Mouse (Mus musculus) adrenal gland, postnatal 4 days (tissue): Measurements from ENCODE around the gene Ppp1r12b. TPM values are rescaled to one million over a fixed set of nuclear protein-coding genes. Genes with fewer than 3 reads are reported as not detected.

Source experiments
- DNase-seq, 2 experiments: peaks; one replicate each; pipeline ENCODE4 v3.0.0; 2021 to 2022; ENCODE audit warnings: low spot score in 2 of 2, mixed read lengths in 2 of 2
- total RNA-seq, 2 experiments: library from RNA; stranded (reverse); gene quantifications; 2 replicates each; pipeline ENCODE4 v1.2.3; 2021

Ppp1r12b gene
- total RNA-seq, 2 experiments from 2014 or later: 19.7 to 22.1 TPM

DNA sequence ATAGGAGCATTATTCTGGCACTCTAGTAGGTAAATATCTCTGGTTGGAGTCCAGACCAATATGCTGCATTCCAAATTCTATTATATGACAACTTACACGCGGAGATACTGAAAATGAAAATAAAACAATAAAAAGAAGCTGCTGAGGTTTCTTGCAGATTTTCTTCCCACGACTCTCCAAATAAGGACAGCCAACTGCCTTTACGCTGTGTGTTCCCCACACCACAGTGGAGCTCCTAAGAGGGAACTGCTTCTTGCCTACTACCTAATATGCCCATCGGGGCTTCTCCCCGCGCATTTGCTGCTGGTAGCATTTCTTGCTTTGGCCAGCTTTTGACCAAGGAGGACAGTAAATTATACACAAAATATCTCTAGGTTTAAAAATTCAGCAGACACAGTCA is 154.0 kb downstream of the Ppp1r12b start:
- DNase-seq: no peak

DNA sequence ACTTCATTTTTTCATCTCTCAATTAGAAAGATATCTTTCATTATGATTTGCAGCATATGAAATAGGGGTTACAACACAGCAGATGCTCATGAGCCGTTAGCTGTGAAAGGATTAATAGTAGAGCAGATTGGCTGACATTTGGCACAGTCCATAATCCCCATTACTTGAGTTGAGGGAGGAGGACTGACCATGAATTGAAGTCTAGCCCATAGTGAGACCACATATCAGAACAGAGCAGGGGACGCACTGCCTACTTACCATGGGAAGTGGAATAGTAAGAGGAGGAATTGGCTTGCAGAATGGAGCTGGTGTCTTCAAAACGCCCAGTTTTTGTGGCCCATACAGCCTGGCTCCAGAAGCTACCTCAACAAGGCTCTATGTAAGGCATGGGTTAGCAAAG is 159.2 kb downstream of the Ppp1r12b start:
- no peak for DNase-seq

DNA sequence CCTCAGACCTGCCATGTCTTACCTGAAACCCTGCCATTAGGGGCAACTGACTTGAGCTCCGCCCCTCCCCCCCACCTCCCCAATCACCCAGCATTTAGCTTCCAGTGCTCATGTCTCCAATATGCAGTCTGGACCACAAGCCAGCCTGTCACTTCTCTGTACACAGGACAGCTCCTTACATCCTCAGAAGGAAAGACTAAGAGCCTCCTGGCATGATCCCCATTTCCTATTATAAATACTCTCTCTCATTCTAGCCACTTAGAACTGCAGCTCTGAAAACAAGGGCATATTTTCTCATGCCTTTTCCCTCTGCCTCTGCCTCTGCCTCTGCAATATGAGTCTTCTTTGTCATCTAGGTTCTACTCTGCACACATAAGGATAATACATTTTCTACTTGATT is 159.7 kb downstream of the Ppp1r12b start:
- DNase-seq: no peak

DNA sequence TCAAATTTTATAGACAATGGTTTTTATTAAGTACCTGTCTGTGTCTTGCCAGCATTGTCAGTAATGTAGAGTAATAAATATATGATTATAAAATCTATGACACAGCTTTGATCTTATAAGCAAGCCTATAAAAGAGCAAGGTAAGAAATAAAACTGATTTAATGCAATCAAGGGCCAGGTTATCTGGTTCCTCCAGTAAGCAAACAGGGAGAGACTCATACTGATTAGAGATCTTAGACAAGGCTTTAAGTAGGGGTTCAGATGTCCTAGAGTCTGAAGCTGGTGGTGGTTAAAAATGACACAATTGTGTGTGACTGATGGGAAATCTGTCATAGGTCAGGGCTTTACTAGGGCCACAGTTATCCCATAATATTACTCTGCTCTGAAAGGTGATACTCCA is 164.3 kb downstream of the Ppp1r12b start:
- DNase-seq: no peak

DNA sequence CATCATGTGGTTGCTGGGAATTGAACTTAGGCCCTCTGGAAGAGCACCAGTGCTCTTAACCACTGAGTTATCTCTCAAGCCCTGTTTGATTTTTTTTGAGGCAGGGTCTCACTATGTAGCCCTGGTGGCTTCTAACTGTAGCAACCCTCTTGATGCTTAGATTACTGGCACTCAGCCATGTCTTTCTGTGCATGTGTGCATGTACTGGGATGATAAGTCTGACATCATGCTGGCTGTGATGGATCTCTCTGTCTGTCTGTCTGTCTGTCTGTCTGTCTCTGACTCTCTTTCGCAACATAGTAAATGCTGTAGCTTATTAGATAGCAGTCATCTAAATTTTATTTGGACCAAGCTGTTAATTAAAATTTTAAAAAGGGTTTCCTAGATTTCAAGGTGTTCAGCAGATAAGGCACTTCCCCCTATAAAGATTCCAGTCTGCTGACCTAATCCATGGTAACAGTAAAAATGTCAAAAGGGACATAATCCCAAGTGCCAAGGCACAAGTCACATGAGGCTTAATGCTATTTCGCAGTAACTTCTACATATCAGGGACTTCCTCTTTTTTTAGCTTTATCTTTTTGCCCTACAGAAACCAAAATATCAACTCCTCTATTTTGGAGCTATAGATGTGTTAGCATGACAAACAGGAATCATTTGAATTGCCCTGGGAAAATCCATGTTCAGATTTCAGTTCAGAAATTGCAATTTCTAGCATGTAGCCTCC is 164.9 kb downstream of the Ppp1r12b start:
- DNase-seq: no peak

DNA sequence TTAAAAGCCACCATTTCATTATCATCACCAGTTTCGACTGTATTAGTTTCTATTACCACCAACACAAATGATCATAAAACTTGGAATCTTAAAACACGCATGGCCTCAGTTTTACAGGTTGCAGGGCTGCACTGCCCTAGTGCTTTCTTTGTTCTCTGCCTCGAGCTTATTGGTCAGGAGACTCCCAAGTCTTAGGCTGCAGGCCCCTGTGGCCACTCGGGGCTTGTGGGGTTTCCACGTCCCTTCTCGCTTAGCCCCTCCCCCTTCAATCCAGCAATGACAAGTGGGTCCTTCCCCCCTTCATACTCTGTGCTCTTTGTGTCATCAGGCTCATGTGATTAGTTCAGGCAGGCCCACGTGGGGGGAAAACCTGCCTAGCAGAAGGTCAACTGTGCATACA is 167.6 kb downstream of the Ppp1r12b start:
- DNase-seq: no peak

DNA sequence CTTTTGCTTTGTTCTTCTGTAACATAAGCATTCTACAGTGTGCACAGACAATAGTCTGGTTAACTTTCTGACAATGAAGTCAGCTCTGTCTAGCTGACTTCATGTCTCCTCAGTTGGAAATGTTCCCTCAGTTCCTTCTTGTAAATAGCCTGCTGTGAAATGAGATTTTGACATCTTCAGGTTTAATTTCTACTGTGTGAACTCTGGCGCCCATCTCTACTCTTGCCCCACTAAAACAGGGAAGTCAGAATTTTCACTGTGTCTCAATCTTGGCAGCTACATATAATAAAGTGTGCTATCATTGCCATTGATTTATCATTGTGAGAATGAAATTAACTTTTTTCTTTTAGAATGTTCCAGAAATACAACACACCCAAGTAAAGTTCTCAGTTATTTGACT is 170.8 kb downstream of the Ppp1r12b start:
- no peak for DNase-seq

DNA sequence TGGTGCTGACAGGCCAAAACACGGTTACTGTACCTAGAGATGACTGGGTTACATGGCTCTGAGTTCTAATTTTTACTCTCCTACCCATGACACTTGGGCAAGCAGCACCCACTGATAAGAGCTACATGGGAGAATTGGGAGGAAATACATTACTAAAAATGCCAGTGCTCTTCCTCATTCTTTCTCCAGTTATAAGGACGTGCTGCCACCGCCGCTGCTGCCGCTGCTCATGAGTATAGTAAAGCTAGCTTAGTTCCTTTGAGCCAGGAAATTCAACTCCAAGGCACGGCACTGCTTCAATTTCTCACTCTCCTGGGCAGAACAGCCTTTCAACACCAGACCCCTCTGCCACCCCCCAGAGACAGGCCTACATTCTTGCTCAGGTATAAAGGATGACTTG is 171.3 kb downstream of the Ppp1r12b start:
- DNase-seq: no peak

DNA sequence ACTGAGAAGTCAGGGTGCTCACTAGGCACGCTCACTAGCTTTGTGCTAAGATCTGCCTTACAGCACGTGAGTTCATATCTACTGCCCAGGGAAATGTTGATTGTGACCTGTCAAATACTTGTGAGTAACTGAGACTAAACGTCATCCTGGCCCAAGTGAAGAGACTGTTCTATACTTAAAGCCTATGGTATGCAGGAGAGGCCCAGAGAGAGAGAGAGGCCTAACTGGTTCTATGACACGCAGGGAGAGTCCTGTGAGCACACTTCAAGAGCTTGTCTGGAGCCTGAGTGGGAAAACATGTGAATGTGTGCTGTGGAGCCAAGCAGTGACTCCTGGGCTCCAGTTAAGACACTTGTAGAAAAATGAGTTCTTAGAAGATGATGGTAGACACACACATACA is 171.8 kb downstream of the Ppp1r12b start:
- DNase-seq: no peak

DNA sequence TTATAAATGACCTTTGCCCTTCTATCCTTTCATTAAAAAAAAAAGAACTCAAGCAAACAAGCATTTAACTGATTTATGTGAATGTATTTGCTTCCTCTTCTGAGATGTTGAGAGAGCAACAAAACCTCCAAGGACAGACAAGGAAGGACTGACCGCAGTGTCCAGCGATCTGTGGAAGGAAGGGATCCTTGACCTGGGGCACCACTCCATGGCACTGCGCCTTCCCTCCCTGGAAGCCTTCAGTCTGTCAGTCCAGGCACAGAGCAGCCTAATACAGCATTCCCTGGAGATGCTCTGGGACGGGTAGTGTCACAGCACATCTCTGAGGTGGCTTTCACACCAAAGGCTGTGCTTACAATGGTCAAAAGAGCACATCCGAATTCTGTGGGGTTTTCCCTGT is 172.9 kb downstream of the Ppp1r12b start:
- DNase-seq: no peak

DNA sequence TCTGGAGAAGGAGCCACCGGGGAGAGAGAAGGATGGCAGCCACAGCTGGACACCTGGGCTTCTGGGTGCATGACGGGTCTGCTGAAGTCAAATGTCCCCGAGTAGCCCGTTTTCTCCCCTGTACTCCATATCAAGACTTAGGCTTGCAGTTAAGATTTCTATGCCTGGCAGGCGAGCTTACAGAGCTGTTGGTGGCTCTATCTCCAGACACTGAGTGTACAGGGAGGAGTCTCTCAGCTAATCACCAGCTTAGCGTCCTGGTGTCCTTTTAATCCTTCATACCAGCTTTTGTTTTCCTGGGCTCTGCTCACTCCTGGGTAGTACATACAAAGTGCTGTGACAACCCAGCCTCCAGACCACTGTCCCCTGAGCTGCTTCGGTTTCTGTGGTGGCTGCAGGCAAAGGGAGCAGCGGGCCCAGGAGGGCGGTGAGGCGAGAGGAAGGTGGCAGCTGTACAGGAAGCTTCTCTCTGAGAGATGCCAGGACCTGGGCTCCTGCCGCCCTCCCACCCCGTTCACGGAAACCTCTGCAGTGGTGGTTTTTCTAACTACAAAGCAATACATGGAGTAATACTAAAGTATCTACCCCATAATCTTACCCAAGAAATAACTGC is 177.7 kb downstream of the Ppp1r12b start:
- no peak for DNase-seq

DNA sequence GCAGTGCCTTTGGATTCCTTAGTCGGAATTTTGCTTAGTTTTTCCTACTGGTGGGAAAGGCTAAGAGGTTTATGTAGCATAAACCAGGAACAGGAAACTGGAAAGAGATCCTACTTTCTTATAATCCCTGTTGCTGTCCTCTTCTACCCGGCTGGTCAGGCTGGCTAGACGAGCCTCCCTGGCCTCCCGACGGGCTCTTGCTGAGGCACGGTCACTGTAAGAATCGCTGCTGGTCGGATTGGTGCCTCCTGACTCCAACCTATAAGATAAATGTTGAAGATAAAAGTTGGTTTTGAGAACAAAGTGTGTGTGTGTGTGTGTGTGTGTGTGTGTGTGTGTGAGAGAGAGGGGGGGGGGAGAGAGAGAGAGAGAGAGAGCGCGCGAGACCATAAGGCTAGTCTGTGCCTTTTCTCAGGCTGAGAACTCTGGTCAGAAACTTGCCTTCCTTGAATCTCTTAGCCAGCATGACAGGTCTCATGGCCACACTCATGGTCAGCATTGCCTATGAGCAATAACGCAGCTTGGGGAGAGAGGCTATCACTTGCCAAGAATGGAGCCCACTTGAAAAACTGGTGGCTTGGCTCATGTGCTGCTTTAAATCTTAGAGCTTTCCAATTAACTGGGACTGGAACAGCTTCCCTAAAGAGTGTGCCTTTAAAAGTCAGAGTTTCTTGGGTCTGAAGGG is 178.4 kb downstream of the Ppp1r12b start:
- no peak for DNase-seq

DNA sequence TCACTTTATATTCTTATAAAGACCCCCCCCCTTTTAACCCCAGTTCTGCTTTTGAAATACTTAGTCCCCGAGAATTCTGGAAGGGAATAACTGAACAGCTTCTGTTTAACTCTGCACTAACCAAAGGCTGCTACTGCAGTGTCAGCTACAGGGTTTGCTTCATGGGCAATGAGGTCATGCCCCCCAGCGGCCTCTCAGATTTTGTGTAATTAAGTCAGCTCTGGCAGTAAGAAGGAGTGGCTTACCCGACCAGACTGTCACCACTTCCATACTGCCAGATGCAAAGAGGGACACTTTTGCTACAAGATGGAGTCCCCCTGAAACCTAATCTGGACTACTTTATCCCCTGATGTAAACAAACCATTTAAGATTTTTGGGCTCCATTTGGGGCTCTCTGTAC is 180.1 kb downstream of the Ppp1r12b start:
- no peak for DNase-seq

DNA sequence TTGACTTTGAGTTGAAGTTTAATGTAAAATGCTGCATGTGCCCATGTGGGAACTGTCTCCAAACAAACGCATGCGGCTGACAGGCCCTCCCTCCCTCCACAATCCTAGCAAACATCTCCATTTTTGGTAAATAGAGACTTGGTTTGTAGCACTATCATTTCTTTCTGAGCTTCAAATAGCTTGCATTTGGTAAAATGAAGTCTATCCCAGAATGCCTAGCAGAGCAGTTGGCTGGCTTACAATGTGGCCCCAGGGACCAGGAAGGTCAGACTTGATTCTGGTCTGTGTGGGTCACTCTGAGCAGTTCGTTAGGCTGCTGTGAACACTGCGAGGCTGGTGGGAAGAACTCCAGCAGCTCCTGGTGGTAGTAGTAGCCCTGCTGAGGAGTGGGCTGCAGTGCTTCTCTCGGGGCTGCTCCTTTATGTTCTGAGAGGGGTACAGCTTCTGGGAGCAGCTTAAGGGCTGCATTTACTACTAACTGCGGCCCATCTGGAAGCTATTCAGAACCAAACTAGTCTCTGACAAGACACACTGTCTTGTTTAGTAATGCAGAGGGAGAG is 180.9 kb downstream of the Ppp1r12b start:
- DNase-seq: no peak

DNA sequence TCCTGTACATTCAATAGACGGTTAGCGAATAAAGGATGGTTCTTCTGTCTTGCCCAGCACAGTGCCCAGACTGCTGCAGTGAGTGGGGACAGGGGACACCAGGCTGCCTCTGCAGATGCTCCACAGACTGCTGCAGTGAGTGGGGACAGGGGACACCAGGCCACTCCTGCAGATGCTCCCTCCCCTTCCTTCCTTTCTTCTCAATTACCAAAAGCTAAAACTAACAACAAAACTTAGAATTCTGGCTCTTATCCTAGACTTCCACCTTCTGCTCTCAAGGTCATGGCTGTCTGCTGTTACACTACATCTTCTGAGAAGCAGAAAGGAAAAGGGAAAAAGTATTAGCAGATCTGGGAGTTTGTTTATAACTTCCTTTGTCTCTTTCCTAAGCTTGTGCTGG is 181.5 kb downstream of the Ppp1r12b start:
- no peak for DNase-seq

DNA sequence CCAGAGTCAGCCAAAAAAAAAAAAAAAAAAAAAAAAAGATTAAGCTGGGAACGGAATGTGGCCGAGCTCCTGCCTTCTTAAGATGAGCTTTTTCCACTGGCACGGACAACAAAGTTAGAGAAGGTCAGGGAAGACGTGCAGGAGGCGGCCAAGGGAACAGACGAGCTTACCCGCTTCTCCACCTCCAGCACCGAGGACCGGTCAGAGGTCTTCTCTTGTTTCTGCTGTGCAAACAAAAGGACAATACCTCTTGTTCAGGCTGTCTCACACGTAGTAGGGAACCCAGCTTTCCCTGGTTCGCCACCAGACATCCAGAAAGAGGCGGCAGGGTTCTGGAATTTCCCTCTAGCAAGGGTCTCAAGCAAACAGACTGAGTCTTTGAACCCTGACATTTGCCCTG is 182.5 kb downstream of the Ppp1r12b start:
- DNase-seq: no peak

DNA sequence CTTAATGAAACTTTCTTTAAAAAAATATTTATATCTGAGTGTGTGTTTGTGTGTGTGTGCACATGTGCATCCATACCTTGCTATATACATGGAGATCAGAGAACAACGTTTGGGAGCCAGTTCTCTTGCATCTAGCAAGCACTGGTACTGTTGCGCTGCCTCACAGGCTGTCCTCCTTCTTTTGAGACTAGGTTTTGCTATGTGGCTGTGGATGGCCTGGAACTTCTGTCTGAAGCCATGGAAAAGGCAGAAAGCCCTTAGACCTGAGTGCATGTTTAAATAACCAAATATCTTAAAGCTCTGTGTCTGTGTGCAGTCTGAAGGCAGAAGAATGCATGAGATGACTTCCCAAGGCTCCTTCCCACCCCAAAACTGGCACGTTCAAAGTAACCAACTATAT is 182.9 kb downstream of the Ppp1r12b start:
- DNase-seq: no peak

DNA sequence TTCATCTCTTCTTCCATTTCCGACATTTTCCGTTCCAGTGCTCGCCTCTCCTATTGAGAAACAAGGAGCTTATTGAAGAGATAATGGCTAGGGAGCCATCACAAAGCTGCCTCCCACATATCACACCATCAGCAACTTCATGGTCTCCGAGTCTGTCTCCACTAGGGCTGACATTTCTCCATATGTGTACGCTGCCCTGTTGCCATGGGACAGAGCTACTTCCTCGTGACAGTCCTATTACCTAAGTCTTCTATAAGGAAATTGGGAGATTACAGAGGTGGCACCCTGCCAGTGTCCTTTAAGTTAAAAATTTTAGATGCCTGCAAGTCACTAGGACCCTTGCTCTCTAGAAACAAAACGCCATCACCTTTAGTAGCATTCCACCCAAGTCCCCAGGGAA is 183.7 kb downstream of the Ppp1r12b start:
- DNase-seq: no peak

DNA sequence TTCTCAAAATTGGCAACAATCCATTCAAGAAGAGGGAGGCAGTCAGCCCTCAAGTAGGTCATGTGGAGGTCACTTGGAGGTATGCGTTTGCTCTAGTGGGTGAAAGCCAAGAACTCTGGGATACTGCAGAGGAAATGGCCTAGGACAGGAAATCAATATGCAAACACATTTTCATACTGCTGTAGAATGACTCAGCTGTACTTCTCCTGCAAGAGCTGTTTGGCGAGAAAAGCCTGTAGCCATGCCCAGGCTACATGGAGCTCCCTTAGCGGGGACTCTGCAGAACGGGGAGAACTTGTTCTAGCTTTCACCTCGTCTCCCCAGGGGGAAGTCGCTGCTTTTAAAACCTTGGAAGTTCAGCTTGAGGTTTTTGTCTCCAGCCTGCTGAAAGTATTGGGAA is 184.4 kb downstream of the Ppp1r12b start:
- DNase-seq: no peak

DNA sequence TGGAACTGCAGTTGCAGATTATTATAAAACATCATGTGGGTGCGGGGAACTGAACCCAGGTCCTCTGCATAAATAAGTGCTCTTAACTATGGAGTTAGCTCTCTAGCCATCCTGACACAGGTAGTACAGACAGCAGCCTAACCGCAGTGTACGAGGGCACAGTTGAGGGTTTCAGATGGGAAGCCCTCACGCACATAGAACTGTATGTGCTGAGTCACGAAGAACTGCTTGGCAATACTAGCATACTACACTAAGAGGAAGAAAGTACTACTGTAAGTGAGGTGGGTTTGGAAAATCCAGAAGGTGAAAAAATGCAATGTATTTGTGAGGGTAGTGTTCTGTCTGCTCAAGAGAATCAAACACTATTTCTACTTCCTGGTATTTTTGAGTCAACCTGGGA is 185.4 kb downstream of the Ppp1r12b start:
- DNase-seq: no peak

DNA sequence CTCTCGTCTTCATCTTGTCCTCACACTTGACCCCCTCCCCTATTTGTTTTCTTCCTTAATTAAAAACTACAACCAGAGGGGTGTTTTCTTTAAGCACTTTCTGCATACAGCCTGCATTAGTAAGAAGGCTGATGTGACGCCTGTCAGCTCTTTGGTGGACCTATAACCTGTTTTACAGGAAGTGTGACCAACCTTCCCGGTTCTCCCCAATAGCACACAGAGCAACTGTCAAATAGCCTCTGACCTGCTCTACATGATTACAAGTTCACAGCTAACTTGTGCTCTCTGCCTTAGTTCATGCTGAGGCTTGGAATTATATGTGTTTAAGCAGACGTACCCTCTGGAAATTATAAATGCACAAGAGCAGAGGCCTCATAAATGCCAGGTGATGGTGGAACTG is 189.3 kb downstream of the Ppp1r12b start:
- DNase-seq: no peak

DNA sequence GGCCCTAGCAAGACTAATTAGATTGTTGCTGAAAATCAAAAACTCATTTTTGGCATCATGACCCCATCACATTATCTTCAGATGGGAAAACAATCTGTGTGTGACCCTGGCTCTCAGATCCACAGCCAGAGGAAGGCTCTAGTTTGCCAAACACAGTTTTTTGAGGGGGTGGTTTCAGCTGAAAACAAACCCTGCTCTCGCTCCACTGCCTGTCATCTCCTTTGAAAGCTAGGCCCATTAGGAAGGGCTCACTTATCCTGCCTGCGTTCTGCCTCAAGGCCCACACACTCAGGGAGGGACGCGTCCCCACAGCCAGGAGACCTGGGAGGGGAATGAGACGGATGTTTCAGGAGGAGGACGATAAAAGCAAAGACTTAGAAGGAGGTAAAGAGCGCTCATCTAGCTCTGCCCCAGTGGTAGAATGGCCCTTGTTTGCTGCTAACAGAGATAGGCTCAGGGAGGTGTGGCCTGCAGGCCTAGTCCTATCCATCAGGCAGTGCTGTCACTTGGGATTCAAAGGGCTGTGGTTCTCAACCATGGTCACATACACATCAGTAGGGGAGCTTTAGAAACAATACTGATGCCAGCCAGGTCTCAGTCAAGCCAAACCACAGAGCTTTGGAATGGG is 190.8 kb downstream of the Ppp1r12b start:
- no peak for DNase-seq
